Mouse (Mus musculus) cerebellum, adult 2 months (tissue): ENCODE results near the gene Arhgdig.

Source experiments
- CTCF ChIP-seq: fragments of 200-500 bp; IDR thresholded peaks from 2 replicates; pipeline ENCODE4 v1.5.1; 2011; ENCODE audit warnings: low read depth, mild to moderate bottlenecking, control low read depth, low read length, moderate library complexity, borderline replicate concordance; ENCODE audit not compliant: insufficient read depth
- POLR2A ChIP-seq: fragments of 200-500 bp; IDR thresholded peaks from 2 replicates; pipeline ENCODE4 v1.6.1; 2011; ENCODE audit warnings: low read length, control low read depth, borderline replicate concordance; ENCODE audit not compliant: insufficient read depth

DNA sequence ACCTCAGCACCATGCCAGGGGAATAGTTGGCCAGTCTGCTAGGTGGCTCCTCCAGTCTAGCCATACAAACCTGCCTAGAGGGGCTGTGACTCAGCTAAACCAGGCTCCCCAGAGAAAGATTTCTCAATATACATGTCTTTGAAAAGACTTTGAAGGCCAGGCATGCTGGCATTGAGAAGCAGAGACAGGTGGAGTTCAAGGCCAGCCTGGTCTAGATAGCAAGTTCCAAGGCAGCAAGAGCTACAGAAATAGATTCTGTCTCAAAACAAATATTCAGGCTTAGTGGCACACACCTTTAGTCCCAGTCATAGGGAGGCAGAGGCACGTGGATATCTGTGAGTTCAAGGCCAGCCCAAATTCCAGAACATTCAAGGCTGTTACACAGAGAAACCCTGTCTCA is 1.2 kb downstream of the Arhgdig start:
- TF ChIP-seq CTCF (no peak), POLR2A (no peak)
